Mouse (Mus musculus) intestine, postnatal 0 days (tissue): ENCODE data around the gene Slc45a1. TPM values are rescaled to one million over a fixed set of nuclear protein-coding genes. Genes with fewer than 3 reads are reported as not detected.

Experiments used
- ATAC-seq: fragments of 200-750 bp; cut with Nextera tagmentation; 2 replicates; pipeline ENCODE4 v1.8.0; 2017; ENCODE audit warnings: mild to moderate bottlenecking, moderate TSS enrichment, moderate library complexity
- H3K27ac ChIP-seq: fragments of 300-500 bp; sonication (generic); 2 replicates; pipeline ENCODE4 v1.5.1; 2014; ENCODE audit warnings: mild to moderate bottlenecking, low read depth, low read length, moderate library complexity
- H3K27me3 ChIP-seq: fragments of 300-500 bp; sonication (generic); replicated peaks from 2 replicates; pipeline ENCODE4 v1.6.1; 2014; ENCODE audit warnings: low read length, mixed read lengths; ENCODE audit not compliant: control insufficient read depth, insufficient read depth
- H3K36me3 ChIP-seq: fragments of 300-500 bp; sonication (generic); 2 replicates; pipeline ENCODE4 v1.6.1; 2014; ENCODE audit warnings: mild to moderate bottlenecking, moderate library complexity; ENCODE audit not compliant: control insufficient read depth, insufficient read depth
- H3K4me1 ChIP-seq: fragments of 300-500 bp; sonication (generic); replicated peaks from 2 replicates; pipeline ENCODE4 v1.6.1; 2014; ENCODE audit warnings: antibody characterized with exemption, low read length, mixed read lengths; ENCODE audit not compliant: control insufficient read depth, insufficient read depth
- H3K4me2 ChIP-seq: fragments of 300-500 bp; sonication (generic); replicated peaks from 2 replicates; pipeline ENCODE4 v1.6.1; 2014; ENCODE audit warnings: low read depth, mild to moderate bottlenecking, moderate library complexity
- H3K4me3 ChIP-seq: fragments of 300-500 bp; sonication (generic); 2 replicates; pipeline ENCODE4 v1.5.1; 2014; ENCODE audit warnings: low read depth, low read length
- H3K9ac ChIP-seq: fragments of 300-500 bp; sonication (generic); 2 replicates; pipeline ENCODE4 v1.6.1; 2014; ENCODE audit warnings: mild to moderate bottlenecking, low read depth, low read length
- H3K9me3 ChIP-seq: fragments of 300-500 bp; sonication (generic); 2 replicates; pipeline ENCODE4 v1.6.1; 2016; ENCODE audit warnings: mixed run types; ENCODE audit not compliant: control insufficient read depth
- CTCF ChIP-seq: sonication (generic); IDR thresholded peaks from 2 replicates; pipeline ENCODE4 v1.5.1; 2016; ENCODE audit warnings: low read depth, mild to moderate bottlenecking, control low read depth, antibody characterized with exemption, moderate library complexity
- WGBS: fragments of 180-500 bp; shearing (Covaris S2); extraction: QIAGEN DNeasy Blood & Tissue Kit; methylation state at CpG from one replicate; pipeline ENCODE4 v1.1.7; 2014; 5-methylcytosine and 5-hydroxymethylcytosine counted together
- polyA plus RNA-seq: library from polyadenylated mRNA; unstranded; fragments of >200 nt; fragmentation: Nextera tagmentation; extraction: Ambion mirVana; gene quantifications from 2 replicates; pipeline ENCODE4 v1.2.1, GENCODE M21; 2015

Gene Slc45a1
- polyA plus RNA-seq, 1 experiment from 2014 or later: 0.81 TPM

DNA sequence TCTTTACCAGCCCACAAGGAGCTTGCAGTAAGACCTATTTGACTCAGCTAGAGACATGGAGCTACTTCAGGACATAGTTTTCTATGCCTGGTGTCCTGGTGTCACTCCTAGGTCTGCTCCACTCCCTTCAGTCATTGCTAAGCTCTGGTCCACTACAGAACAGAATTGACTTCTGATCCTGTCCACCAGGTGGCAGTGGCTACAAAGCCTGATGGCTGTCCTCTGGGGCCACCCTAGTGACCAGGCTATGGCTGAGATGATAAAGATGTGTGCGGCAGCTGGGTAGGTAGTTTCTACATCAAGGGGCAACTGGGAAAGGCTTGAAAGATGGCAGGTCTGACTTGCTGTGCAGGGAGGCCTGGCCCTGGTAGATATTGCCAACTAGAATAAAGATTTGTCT is 26.5 kb downstream of the Slc45a1 start:
- 0 out of 2 replicates have a peak, but pooled peaks cover 3% of the 10 kb centered on the region for H3K4me1 ChIP-seq
- TF ChIP-seq CTCF: peak; percentile 92

DNA sequence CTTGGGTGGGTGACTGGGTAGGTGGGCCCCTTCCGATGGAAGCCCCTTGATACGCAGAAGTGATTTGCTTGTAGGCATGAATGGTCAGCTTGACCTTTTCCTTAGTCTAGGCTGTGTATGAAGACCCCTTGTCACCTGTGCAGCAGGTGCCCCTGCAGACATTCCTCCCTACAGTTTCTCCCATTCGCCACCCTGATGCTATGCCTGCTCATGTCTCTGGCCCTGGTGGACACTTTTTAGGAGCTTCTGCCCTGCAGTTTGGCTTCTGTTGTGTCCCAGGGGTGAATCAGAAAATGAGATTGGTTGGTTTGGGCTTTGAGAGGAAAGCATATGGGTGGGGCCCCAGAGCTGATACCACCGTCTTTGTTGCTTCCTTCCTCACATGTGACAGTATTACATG is 27.0 kb downstream of the Slc45a1 start:
- no peak for TF ChIP-seq CTCF
- Histone ChIP-seq H3K27me3 (no peaks in the 10 kb centered on the region), H3K9ac (no peak overlapping the region), H3K4me2 (no peak overlapping the region), H3K4me1 (0 out of 2 replicates have a peak, but pooled peaks cover 3% of the 10 kb centered on the region), H3K36me3 (peaks cover 23% of the 10 kb centered on the region), H3K9me3 (no peaks in the 10 kb centered on the region), H3K27ac (no peak overlapping the region), H3K4me3 (no peak overlapping the region)
- no peak for ATAC-seq
- 73% methylated on average over 4 of the region's 4 CpGs for WGBS

More for the DNA sequence above, 26.5 kb downstream of the Slc45a1 start:
- Histone ChIP-seq H3K4me3 (no peak overlapping the region), H3K9ac (no peak overlapping the region), H3K27me3 (no peaks in the 10 kb centered on the region), H3K27ac (no peak overlapping the region), H3K4me2 (no peak overlapping the region), H3K9me3 (no peaks in the 10 kb centered on the region), H3K36me3 (peaks cover 18% of the 10 kb centered on the region)
- peak; percentile 41; the same call in 1 of the 2 replicates for ATAC-seq
- 22% methylated on average over 1 of the region's 1 CpGs for WGBS

DNA sequence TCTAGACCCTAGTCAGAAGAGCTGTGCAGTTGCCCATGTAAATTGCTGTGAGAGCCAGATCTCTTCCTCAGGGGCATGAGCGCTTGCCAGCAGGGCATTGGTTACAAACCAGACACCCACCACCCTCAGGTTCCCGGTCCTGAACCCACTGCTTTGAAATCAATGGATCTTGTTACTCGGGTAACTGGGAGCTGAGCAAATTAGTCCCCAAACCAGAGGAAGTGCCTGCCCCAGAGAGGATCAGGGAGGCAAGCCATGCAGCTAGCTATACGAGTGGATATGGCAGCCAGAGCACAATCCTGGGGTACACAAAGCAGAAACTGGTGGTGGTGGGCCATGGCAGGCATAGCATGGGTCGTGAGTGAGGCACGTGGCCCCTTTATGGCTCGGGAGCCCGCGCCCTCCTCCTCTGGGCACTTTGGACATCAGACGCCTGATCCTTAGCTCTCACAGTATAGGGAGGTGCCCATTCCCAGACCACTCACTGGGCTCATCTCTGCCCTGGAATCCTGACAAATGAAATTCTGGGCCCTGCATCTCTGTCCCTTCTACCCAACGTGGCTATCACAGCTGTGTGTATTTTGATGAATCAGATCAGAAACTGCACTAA is 27.7 kb downstream of the Slc45a1 start:
- no peak overlapping the region for H3K27ac ChIP-seq
- H3K27me3 ChIP-seq: no peaks in the 10 kb centered on the region
- no peak overlapping the region for H3K4me2 ChIP-seq
- no peak overlapping the region for H3K4me3 ChIP-seq
- WGBS: 44% methylated on average over 11 of the region's 11 CpGs
- H3K36me3 ChIP-seq: peaks cover 27% of the 10 kb centered on the region
- no peak for TF ChIP-seq CTCF
- no peak overlapping the region for H3K9ac ChIP-seq
- ATAC-seq: no peak
- 0 out of 2 replicates have a peak, but pooled peaks cover 3% of the 10 kb centered on the region for H3K4me1 ChIP-seq
- H3K9me3 ChIP-seq: no peaks in the 10 kb centered on the region

DNA sequence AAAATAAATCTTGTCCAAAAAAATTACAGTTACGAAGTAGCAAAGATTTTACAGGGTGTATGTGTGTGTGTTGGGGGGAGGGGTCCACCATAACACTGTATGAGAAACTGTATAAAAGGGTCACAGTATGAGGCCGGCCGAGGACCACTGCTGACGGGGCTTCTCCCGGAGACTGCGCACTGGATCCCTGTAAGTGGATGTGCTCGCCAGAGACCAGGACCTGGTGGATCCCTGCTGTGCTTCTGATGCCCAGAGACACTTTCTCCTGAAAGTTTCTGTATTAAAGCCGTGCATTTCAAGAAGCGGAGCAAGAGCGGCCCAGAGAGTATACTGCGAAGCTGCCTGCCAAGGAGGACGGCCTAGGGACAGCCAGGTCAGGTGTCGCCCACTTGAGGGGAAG is 29.3 kb downstream of the Slc45a1 start:
- H3K4me2 ChIP-seq: no peak overlapping the region
- 89% methylated on average over 13 of the region's 13 CpGs for WGBS
- no peak for TF ChIP-seq CTCF
- no peak overlapping the region; the same call in 1 of the 2 replicates for H3K27ac ChIP-seq
- no peak overlapping the region for H3K4me3 ChIP-seq
- no peaks in the 10 kb centered on the region for H3K9me3 ChIP-seq
- no peak overlapping the region for H3K9ac ChIP-seq
- H3K27me3 ChIP-seq: no peaks in the 10 kb centered on the region
- ATAC-seq: no peak
- H3K4me1 ChIP-seq: 0 out of 2 replicates have a peak, but pooled peaks cover 3% of the 10 kb centered on the region
- H3K36me3 ChIP-seq: peaks cover 42% of the 10 kb centered on the region

GRCm38 (mm10) chr4:150619011-150619410 is 33.0 kb downstream of the Slc45a1 start:
- ATAC-seq: no peak
- Histone ChIP-seq H3K27ac (no peak overlapping the region), H3K4me1 (no peaks in the 10 kb centered on the region), H3K36me3 (peaks cover 78% of the 10 kb centered on the region), H3K27me3 (no peaks in the 10 kb centered on the region), H3K9ac (no peak overlapping the region), H3K9me3 (no peaks in the 10 kb centered on the region), H3K4me2 (no peak overlapping the region), H3K4me3 (no peak overlapping the region)
- WGBS: 82% methylated on average over 7 of the region's 7 CpGs
- no peak for TF ChIP-seq CTCF

GRCm38 (mm10) chr4:150616841-150617240 is 35.1 kb downstream of the Slc45a1 start:
- H3K36me3 ChIP-seq: peaks cover 88% of the 10 kb centered on the region
- no peak for ATAC-seq
- H3K9me3 ChIP-seq: no peaks in the 10 kb centered on the region
- 96% methylated on average over 20 of the region's 20 CpGs for WGBS
- H3K27me3 ChIP-seq: no peaks in the 10 kb centered on the region
- H3K4me2 ChIP-seq: no peak overlapping the region
- no peak overlapping the region for H3K4me3 ChIP-seq
- H3K27ac ChIP-seq: no peak overlapping the region
- TF ChIP-seq CTCF: no peak
- H3K9ac ChIP-seq: no peak overlapping the region
- H3K4me1 ChIP-seq: no peaks in the 10 kb centered on the region
